Mouse (Mus musculus): ENCODE measurements around the gene Farsb.

DNA sequence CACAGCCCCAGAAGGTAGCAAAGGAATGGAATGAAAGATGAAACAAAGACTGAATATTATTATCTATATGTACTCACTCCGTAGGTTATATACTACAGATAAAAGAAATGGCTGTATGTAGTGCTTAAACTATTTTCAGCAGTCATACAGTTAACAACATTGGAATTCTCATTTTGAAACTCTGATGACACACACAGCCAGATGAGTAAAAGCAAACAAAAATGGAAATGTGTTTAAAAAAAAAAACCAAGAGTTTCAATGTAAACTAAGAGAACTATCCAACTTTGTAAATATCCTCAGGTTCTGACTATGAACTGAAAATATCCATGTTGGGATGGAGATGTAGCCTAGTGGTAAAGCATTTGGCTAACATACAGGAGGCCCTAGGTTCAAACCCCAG, 52.3 kb downstream of the Farsb start:
- TF ChIP-seq CTCF (IDR thresholded peaks at IDR 0.05; ENCODE audit: low read depth, low read length) (no peak), GATA1 (IDR thresholded peaks at IDR 0.05; ENCODE audit: borderline replicate concordance, low read length) (no peak)

All from G1E (cell line).